Mouse (Mus musculus) heart, postnatal 0 days (tissue): ENCODE measurements around the gene Nomo1. TPM values are rescaled to one million over a fixed set of nuclear protein-coding genes. Genes with fewer than 3 reads are reported as not detected.

ENCODE experiments used
- ATAC-seq: fragments of 200-750 bp; cut with Nextera tagmentation; 2 replicates; pipeline ENCODE4 v1.8.0; 2017; ENCODE audit warnings: low read depth, moderate number of reproducible peaks, moderate library complexity; ENCODE audit not compliant: insufficient read depth
- DNase-seq: peaks from one replicate; pipeline ENCODE4 v3.0.0-alpha.2; 2016; ENCODE audit warnings: low spot score
- H3K27ac ChIP-seq: fragments of 300-500 bp; sonication (generic); 2 replicates; pipeline ENCODE4 v1.5.1; 2014; ENCODE audit warnings: low read depth, mild to moderate bottlenecking
- H3K27me3 ChIP-seq: fragments of 300-500 bp; sonication (generic); 2 replicates; pipeline ENCODE4 v1.6.1; 2014; ENCODE audit warnings: low read length, mixed read lengths; ENCODE audit not compliant: control insufficient read depth, insufficient read depth
- H3K36me3 ChIP-seq: fragments of 300-500 bp; sonication (generic); replicated peaks from 2 replicates; pipeline ENCODE4 v1.6.1; 2014; ENCODE audit warnings: low read length, mixed read lengths; ENCODE audit not compliant: control insufficient read depth, insufficient read depth
- H3K4me1 ChIP-seq: fragments of 300-500 bp; sonication (generic); 2 replicates; pipeline ENCODE4 v1.6.1; 2014; ENCODE audit warnings: antibody characterized with exemption; ENCODE audit not compliant: control insufficient read depth, insufficient read depth
- H3K4me2 ChIP-seq: fragments of 300-500 bp; sonication (generic); 2 replicates; pipeline ENCODE4 v1.6.1; 2014; ENCODE audit warnings: low read depth, mild to moderate bottlenecking, low read length, moderate library complexity
- H3K4me3 ChIP-seq: fragments of 300-500 bp; sonication (generic); 2 replicates; pipeline ENCODE4 v1.5.1; 2014; ENCODE audit warnings: low read depth, low read length
- H3K9ac ChIP-seq: fragments of 300-500 bp; sonication (generic); replicated peaks from 2 replicates; pipeline ENCODE4 v1.6.1; 2014; ENCODE audit warnings: low read depth, low read length, mixed read lengths
- H3K9me3 ChIP-seq: fragments of 300-500 bp; sonication (generic); replicated peaks from 2 replicates; pipeline ENCODE4 v1.6.1; 2016; ENCODE audit warnings: low read length; ENCODE audit not compliant: control insufficient read depth
- CTCF ChIP-seq: IDR thresholded peaks from 2 replicates; pipeline ENCODE4 v1.5.1; 2016; ENCODE audit warnings: antibody characterized with exemption, control low read depth, low read depth
- EP300 ChIP-seq: IDR thresholded peaks from 2 replicates; pipeline ENCODE4 v1.6.1; 2016; ENCODE audit warnings: antibody characterized with exemption, low read depth
- WGBS: fragments of 180-500 bp; shearing (Covaris S2); extraction: QIAGEN DNeasy Blood & Tissue Kit; methylation state at CpG from one replicate; pipeline ENCODE4 v1.1.7; 2014; 5-methylcytosine and 5-hydroxymethylcytosine counted together
- polyA plus RNA-seq: library from polyadenylated mRNA; unstranded; fragments of >200 nt; fragmentation: Nextera tagmentation; extraction: Ambion mirVana; gene quantifications from 2 replicates; pipeline ENCODE4 v1.2.1, GENCODE M21; 2015
- total RNA-seq: library from RNA; depleted of rRNA; stranded (reverse); fragments of >200 nt; gene quantifications from 2 replicates; pipeline ENCODE4 v1.2.3, GENCODE M21; 2014; ENCODE audit warnings: low replicate concordance

The Nomo1 gene
- total and polyA plus RNA-seq, 2 experiments from 2014 or later: 23.6 to 42.3 TPM

- WGBS: 95% methylated on average over 16 of the region's 16 CpGs
- H3K9ac ChIP-seq: no peak overlapping the region
- no peaks in the 10 kb centered on the region for H3K4me1 ChIP-seq
- ATAC-seq (no peak), DNase-seq (no peak)
- no peak overlapping the region for H3K4me3 ChIP-seq
- H3K27me3 ChIP-seq: no peaks in the 10 kb centered on the region
- no peaks in the 10 kb centered on the region for H3K9me3 ChIP-seq
- TF ChIP-seq EP300: no peak
- no peak for TF ChIP-seq CTCF
- H3K4me2 ChIP-seq: no peak overlapping the region
- H3K36me3 ChIP-seq: peaks cover 79% of the 10 kb centered on the region
- no peak overlapping the region for H3K27ac ChIP-seq
Measured at GRCm38 (mm10) chr7:46061614-46062013, 28.1 kb downstream of the Nomo1 start.

GRCm38 (mm10) chr7:46063296-46063695 is 29.8 kb downstream of the Nomo1 start:
- TF ChIP-seq EP300 (no peak), CTCF (no peak)
- 93% methylated on average over 6 of the region's 6 CpGs for WGBS
- peaks cover 81% of the 10 kb centered on the region for H3K36me3 ChIP-seq
- H3K4me2 ChIP-seq: no peak overlapping the region
- no peak overlapping the region for H3K4me3 ChIP-seq
- ATAC-seq: no peak
- DNase-seq: no peak
- no peak overlapping the region for H3K9ac ChIP-seq
- no peak overlapping the region for H3K27ac ChIP-seq
- H3K9me3 ChIP-seq: no peaks in the 10 kb centered on the region
- H3K27me3 ChIP-seq: no peaks in the 10 kb centered on the region
- no peaks in the 10 kb centered on the region for H3K4me1 ChIP-seq

- Histone ChIP-seq H3K4me2 (no peak overlapping the region), H3K9me3 (no peaks in the 10 kb centered on the region), H3K36me3 (peaks cover 83% of the 10 kb centered on the region), H3K4me1 (no peaks in the 10 kb centered on the region), H3K27me3 (no peaks in the 10 kb centered on the region), H3K9ac (no peak overlapping the region), H3K27ac (no peak overlapping the region), H3K4me3 (no peak overlapping the region)
- TF ChIP-seq EP300 (no peak), CTCF (no peak)
- DNase-seq (no peak), ATAC-seq (no peak)
- 90% methylated on average over 8 of the region's 8 CpGs for WGBS
Measured at GRCm38 (mm10) chr7:46068831-46069230, 35.3 kb downstream of the Nomo1 start.

GRCm38 (mm10) chr7:46076844-46077243 is 43.3 kb downstream of the Nomo1 start:
- no peak for TF ChIP-seq CTCF
- WGBS: 84% methylated on average over 7 of the region's 7 CpGs
- Histone ChIP-seq H3K9ac (no peak overlapping the region), H3K9me3 (no peaks in the 10 kb centered on the region), H3K36me3 (peaks cover 76% of the 10 kb centered on the region), H3K4me3 (no peak overlapping the region), H3K4me2 (no peak overlapping the region), H3K4me1 (no peaks in the 10 kb centered on the region), H3K27me3 (no peaks in the 10 kb centered on the region), H3K27ac (no peak overlapping the region)
- ATAC-seq: no peak
- no peak for DNase-seq

- ATAC-seq (no peak), DNase-seq (no peak)
- H3K4me3 ChIP-seq: no peak overlapping the region
- no peak overlapping the region for H3K4me2 ChIP-seq
- no peak overlapping the region for H3K9ac ChIP-seq
- no peak overlapping the region for H3K27ac ChIP-seq
- H3K36me3 ChIP-seq: peaks cover 76% of the 10 kb centered on the region
- WGBS: 76% methylated on average over 12 of the region's 12 CpGs
- no peaks in the 10 kb centered on the region for H3K9me3 ChIP-seq
- 0 out of 2 replicates have a peak, but pooled peaks cover under 1% of the 10 kb centered on the region for H3K4me1 ChIP-seq
- no peaks in the 10 kb centered on the region for H3K27me3 ChIP-seq
- no peak for TF ChIP-seq CTCF
- TF ChIP-seq EP300: no peak
Measured at GRCm38 (mm10) chr7:46077675-46078074, 44.2 kb downstream of the Nomo1 start.

- no peak for ATAC-seq
- no peak overlapping the region for H3K4me3 ChIP-seq
- no peak overlapping the region for H3K9ac ChIP-seq
- WGBS: 62% methylated on average over 10 of the region's 10 CpGs
- no peak overlapping the region for H3K4me2 ChIP-seq
- no peaks in the 10 kb centered on the region for H3K27me3 ChIP-seq
- no peak for TF ChIP-seq CTCF
- TF ChIP-seq EP300: no peak
- H3K4me1 ChIP-seq: peaks cover 14% of the 10 kb centered on the region
- no peaks in the 10 kb centered on the region for H3K9me3 ChIP-seq
- H3K27ac ChIP-seq: no peak overlapping the region
- DNase-seq: no peak
- H3K36me3 ChIP-seq: peaks cover 49% of the 10 kb centered on the region
Measured at GRCm38 (mm10) chr7:46084024-46084423, 50.5 kb downstream of the Nomo1 start.
